Mouse (Mus musculus): ENCODE data around the gene Smarcc1.
"Not testable (repeated sequence)": the region's sequence is repeated elsewhere in the genome, so short reads cannot be mapped to it uniquely, and the experiment has no call there.

Smarcc1 gene

GRCm38 (mm10) chr9:110131525-110132197 lies 14.2 kb downstream of the Smarcc1 start:
- peak; percentile 99 for DNase-seq (ENCODE audit: low read depth, low spot score)

GRCm38 (mm10) chr9:110132201-110132605 lies 14.7 kb downstream of the Smarcc1 start:
- peak; percentile 49 for DNase-seq (ENCODE audit: low read depth, low spot score)

GRCm38 (mm10) chr9:110132921-110133320 lies 15.4 kb downstream of the Smarcc1 start:
- no peak for DNase-seq (ENCODE audit: low read depth, low spot score)

GRCm38 (mm10) chr9:110134176-110134575 lies 16.7 kb downstream of the Smarcc1 start:
- peak; percentile 81 for DNase-seq (ENCODE audit: low read depth, low spot score)

GRCm38 (mm10) chr9:110139119-110139518 lies 21.6 kb downstream of the Smarcc1 start:
- DNase-seq (ENCODE audit: low read depth, low spot score) = no peak

GRCm38 (mm10) chr9:110142097-110142496 lies 24.6 kb downstream of the Smarcc1 start:
- DNase-seq (ENCODE audit: low read depth, low spot score) = no peak

- DNase-seq (ENCODE audit: low read depth, low spot score) = no peak
These were observed 31.1 kb downstream of the Smarcc1 start for GRCm38 (mm10) chr9:110148598-110148997.

- no peak for DNase-seq (ENCODE audit: low read depth, low spot score)
These were observed 41.5 kb downstream of the Smarcc1 start for GRCm38 (mm10) chr9:110159036-110159435.

GRCm38 (mm10) chr9:110160486-110160885 lies 43.0 kb downstream of the Smarcc1 start:
- DNase-seq (ENCODE audit: low read depth, low spot score) = not testable (repeated sequence)

- DNase-seq (ENCODE audit: low read depth, low spot score) = no peak
These were observed 44.9 kb downstream of the Smarcc1 start for GRCm38 (mm10) chr9:110162441-110162840.

GRCm38 (mm10) chr9:110163071-110163470 lies 45.6 kb downstream of the Smarcc1 start:
- DNase-seq (ENCODE audit: low read depth, low spot score) = no peak

- DNase-seq (ENCODE audit: low read depth, low spot score) = no peak
These were observed 53.4 kb downstream of the Smarcc1 start for GRCm38 (mm10) chr9:110170858-110171257.

- DNase-seq (ENCODE audit: low read depth, low spot score) = no peak
These were observed 82.4 kb downstream of the Smarcc1 start for GRCm38 (mm10) chr9:110199870-110200269.

GRCm38 (mm10) chr9:110205526-110206404 lies 88.3 kb downstream of the Smarcc1 start:
- peak; percentile 93 for DNase-seq (ENCODE audit: low read depth, low spot score)

- no peak for DNase-seq (ENCODE audit: low read depth, low spot score)
These were observed 88.9 kb downstream of the Smarcc1 start for GRCm38 (mm10) chr9:110206437-110206836.

- no peak for DNase-seq (ENCODE audit: low read depth, low spot score)
These were observed 90.8 kb downstream of the Smarcc1 start for GRCm38 (mm10) chr9:110208265-110208664.

GRCm38 (mm10) chr9:110208967-110209366 lies 91.5 kb downstream of the Smarcc1 start:
- DNase-seq (ENCODE audit: low read depth, low spot score) = no peak

- no peak for DNase-seq (ENCODE audit: low read depth, low spot score)
These were observed 106.8 kb downstream of the Smarcc1 start for GRCm38 (mm10) chr9:110224273-110224672.

GRCm38 (mm10) chr9:110226191-110226590 lies 108.7 kb downstream of the Smarcc1 start:
- DNase-seq (ENCODE audit: low read depth, low spot score) = no peak

GRCm38 (mm10) chr9:110228671-110229070 lies 111.2 kb downstream of the Smarcc1 start:
- no peak for DNase-seq (ENCODE audit: low read depth, low spot score)

GRCm38 (mm10) chr9:110229112-110229511 lies 111.6 kb downstream of the Smarcc1 start:
- no peak for DNase-seq (ENCODE audit: low read depth, low spot score)

GRCm38 (mm10) chr9:110229566-110230248 lies 112.2 kb downstream of the Smarcc1 start:
- no peak for DNase-seq (ENCODE audit: low read depth, low spot score)

Data from ES-CJ7 (cell line).